Mouse (Mus musculus): ENCODE data around the gene Spen. TPM values are rescaled to one million over a fixed set of nuclear protein-coding genes. Genes with fewer than 3 reads are reported as not detected.

Gene Spen
- polyA plus RNA-seq, 1 experiment from 2014 or later, result 12.8 TPM

DNA sequence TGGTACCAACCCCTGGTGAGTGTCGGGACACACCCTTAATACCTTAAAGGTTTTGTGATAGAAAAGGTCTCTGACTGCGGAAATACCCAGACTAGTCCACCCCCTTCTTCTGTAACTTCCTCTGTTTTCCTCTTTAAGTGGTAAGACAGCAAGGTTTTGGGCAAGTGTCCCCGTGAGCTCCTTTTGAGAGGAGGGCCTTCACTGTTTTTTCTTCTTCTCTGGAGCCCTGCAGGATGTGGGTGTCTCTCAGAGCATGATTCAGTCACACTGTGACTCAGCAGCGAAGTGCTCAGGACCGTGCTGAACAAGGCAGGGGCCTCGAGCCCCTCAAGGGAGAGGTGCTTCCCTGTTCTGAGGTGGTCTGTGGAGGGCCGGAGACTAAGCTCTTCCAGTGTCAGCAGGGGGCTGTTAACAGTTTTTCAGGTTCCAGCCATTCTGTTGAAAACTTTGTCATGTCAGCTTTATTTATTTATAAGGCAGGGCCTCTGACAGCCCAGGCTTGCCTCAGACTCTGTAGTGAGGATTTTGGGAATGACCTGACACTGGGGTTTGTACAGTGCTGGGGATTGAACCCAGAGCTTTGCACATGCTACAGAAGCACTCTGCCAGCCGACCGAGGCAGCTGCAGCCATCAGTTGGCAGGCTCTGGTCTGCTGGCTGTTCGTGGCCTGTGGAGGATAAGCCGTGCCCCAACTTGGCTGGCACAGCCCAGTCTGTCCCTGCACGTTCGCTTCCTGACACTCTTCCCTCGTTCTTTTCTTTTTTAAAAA is 83.6 kb downstream of the Spen start:
- Histone ChIP-seq H3K4me3 (ENCODE audit: low read depth, low read length) (no peak overlapping the region), H3K4me2 (ENCODE audit: low read length) (no peak overlapping the region), H3K9me3 (ENCODE audit: control insufficient read depth, low read length) (no peaks in the 10 kb centered on the region), H3K4me1 (replicated peaks; ENCODE audit: control insufficient read depth, insufficient read depth, low read length) (peaks cover 10% of the 10 kb centered on the region; the same call in 1 of the 2 replicates), H3K27me3 (replicated peaks; ENCODE audit: control insufficient read depth, insufficient read depth, low read length) (no peaks in the 10 kb centered on the region), H3K9ac (ENCODE audit: low read length) (no peak overlapping the region), H3K36me3 (ENCODE audit: control insufficient read depth, insufficient read depth, low read length) (peaks cover 11% of the 10 kb centered on the region), H3K27ac (ENCODE audit: low read depth) (no peak overlapping the region)
- ATAC-seq (replicated peaks; ENCODE audit: low FRiP score, low TSS enrichment, low read depth), result no peak
- no peak for DNase-seq (ENCODE audit: low spot score)
- WGBS, result 72% methylated on average over 14 of the region's 14 CpGs

DNA sequence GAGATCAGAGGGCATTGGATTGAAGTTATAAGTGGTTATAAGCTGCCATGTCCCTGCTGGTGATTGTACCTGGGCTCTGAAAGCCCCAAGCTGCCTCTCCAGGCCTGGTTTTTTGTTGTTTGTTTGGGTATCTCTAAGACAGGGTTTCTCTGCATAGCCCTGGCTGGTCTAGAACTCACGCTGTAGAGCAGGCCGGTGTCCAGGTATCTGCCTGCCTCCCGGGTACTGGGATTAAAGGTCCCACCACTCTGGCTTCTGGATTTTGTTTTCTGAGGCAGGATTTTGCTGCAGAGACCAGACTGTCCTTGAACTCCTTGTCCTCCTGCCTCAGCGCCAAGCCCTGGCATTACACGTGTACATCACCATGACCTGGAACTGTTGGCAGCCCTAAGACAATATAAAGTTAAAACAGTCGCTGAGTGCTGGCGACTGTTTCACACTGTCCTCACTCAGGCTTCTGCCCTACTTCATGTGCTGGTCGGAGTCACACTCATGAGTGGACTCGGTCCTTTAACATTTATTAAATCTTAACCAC is 86.4 kb downstream of the Spen start:
- H3K4me2 ChIP-seq (ENCODE audit: low read length), result no peak overlapping the region
- ATAC-seq (replicated peaks; ENCODE audit: low FRiP score, low TSS enrichment, low read depth) (no peak), DNase-seq (ENCODE audit: low spot score) (no peak)
- H3K36me3 ChIP-seq (ENCODE audit: control insufficient read depth, insufficient read depth, low read length), result peaks cover 38% of the 10 kb centered on the region
- H3K9me3 ChIP-seq (ENCODE audit: control insufficient read depth, low read length), result no peaks in the 10 kb centered on the region
- H3K9ac ChIP-seq (ENCODE audit: low read length), result no peak overlapping the region
- no peak overlapping the region for H3K4me3 ChIP-seq (ENCODE audit: low read depth, low read length)
- H3K27me3 ChIP-seq (replicated peaks; ENCODE audit: control insufficient read depth, insufficient read depth, low read length), result no peaks in the 10 kb centered on the region
- H3K4me1 ChIP-seq (replicated peaks; ENCODE audit: control insufficient read depth, insufficient read depth, low read length), result no peaks in the 10 kb centered on the region
- no peak overlapping the region for H3K27ac ChIP-seq (ENCODE audit: low read depth)
- 91% methylated on average over 9 of the region's 9 CpGs for WGBS

DNA sequence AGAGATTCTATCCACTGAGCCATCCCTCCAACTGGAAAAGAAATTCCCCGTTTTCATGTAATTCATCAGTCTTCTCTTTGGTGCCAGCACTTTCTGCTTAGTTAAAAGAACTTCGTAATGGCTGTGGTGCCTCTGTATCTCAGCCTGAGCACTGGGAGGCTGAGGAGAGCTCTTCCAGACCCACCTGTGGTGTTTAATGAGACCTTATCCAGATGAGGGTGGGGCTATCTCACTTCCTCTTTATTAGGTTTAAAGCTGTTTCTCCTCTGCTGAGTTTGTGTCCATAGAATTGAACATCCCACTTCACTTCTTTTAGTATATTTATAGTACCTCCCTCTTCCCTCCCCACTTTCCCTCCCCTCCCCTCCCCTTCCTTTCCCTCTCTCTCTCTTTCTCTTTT is 87.1 kb downstream of the Spen start:
- WGBS, result 85% methylated on average over 2 of the region's 2 CpGs
- DNase-seq (ENCODE audit: low spot score) (no peak), ATAC-seq (replicated peaks; ENCODE audit: low FRiP score, low TSS enrichment, low read depth) (no peak)
- Histone ChIP-seq H3K27me3 (replicated peaks; ENCODE audit: control insufficient read depth, insufficient read depth, low read length) (no peaks in the 10 kb centered on the region), H3K4me2 (ENCODE audit: low read length) (no peak overlapping the region), H3K36me3 (ENCODE audit: control insufficient read depth, insufficient read depth, low read length) (peaks cover 39% of the 10 kb centered on the region), H3K4me1 (replicated peaks; ENCODE audit: control insufficient read depth, insufficient read depth, low read length) (no peaks in the 10 kb centered on the region), H3K9me3 (ENCODE audit: control insufficient read depth, low read length) (no peaks in the 10 kb centered on the region), H3K27ac (ENCODE audit: low read depth) (no peak overlapping the region), H3K9ac (ENCODE audit: low read length) (no peak overlapping the region), H3K4me3 (ENCODE audit: low read depth, low read length) (no peak overlapping the region)

DNA sequence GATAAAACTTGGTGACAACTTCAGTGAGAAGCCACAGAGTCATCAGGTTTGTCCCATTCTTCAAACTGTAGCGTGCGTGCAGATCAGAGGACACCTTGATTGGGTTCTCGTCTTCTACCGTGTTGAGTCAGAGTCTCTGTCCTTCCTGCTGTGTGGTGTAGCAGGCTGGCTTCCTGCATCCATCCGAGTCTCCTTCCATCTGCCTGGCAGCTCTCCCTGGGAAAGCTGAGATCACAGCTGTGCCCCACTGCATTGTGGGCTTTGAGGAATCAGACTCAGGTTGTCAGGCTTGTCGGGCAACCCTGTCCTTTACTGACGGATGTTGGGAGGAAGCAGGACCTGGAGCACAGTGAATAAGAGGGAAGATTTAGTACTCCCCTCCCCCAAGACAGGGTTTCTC is 92.2 kb downstream of the Spen start:
- Histone ChIP-seq H3K27ac (ENCODE audit: low read depth) (no peak overlapping the region), H3K27me3 (replicated peaks; ENCODE audit: control insufficient read depth, insufficient read depth, low read length) (no peaks in the 10 kb centered on the region), H3K9me3 (ENCODE audit: control insufficient read depth, low read length) (no peaks in the 10 kb centered on the region), H3K4me3 (ENCODE audit: low read depth, low read length) (no peak overlapping the region), H3K36me3 (ENCODE audit: control insufficient read depth, insufficient read depth, low read length) (peaks cover 30% of the 10 kb centered on the region), H3K9ac (ENCODE audit: low read length) (no peak overlapping the region), H3K4me1 (replicated peaks; ENCODE audit: control insufficient read depth, insufficient read depth, low read length) (peaks cover 12% of the 10 kb centered on the region), H3K4me2 (ENCODE audit: low read length) (no peak overlapping the region)
- DNase-seq (ENCODE audit: low spot score) (no peak), ATAC-seq (replicated peaks; ENCODE audit: low FRiP score, low TSS enrichment, low read depth) (no peak)
- WGBS, result 81% methylated on average over 7 of the region's 7 CpGs

DNA sequence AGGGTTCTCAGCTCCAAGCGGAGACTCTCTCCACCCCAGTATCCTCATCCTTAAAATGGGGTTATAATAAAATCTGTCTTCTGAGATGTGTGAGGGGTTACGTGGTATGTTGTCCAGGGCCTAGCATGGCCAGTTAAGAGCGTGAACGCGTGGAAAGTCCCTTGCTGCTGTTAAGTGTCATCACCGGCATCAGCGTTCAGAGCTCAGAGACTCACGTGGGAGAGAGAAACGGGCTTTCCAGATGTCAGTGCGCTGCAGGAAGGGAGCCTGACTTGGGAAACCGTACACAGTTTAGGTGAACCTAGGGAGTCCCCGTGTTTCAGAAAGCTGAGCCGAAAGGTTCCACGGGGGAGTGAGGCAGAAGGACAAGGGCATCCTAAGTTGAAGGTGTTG is 93.1 kb downstream of the Spen start:
- WGBS, result 13% methylated on average over 14 of the region's 14 CpGs
- Histone ChIP-seq H3K9me3 (ENCODE audit: control insufficient read depth, low read length) (no peaks in the 10 kb centered on the region), H3K4me1 (replicated peaks; ENCODE audit: control insufficient read depth, insufficient read depth, low read length) (peaks cover 12% of the 10 kb centered on the region), H3K4me3 (ENCODE audit: low read depth, low read length) (peak overlapping the region; percentile 83), H3K9ac (ENCODE audit: low read length) (peak overlapping the region; percentile 90), H3K36me3 (ENCODE audit: control insufficient read depth, insufficient read depth, low read length) (peaks cover 30% of the 10 kb centered on the region), H3K27ac (ENCODE audit: low read depth) (no peak overlapping the region), H3K4me2 (ENCODE audit: low read length) (peak overlapping the region; percentile 84), H3K27me3 (replicated peaks; ENCODE audit: control insufficient read depth, insufficient read depth, low read length) (no peaks in the 10 kb centered on the region)
- ATAC-seq (replicated peaks; ENCODE audit: low FRiP score, low TSS enrichment, low read depth) (no peak), DNase-seq (ENCODE audit: low spot score) (no peak)

DNA sequence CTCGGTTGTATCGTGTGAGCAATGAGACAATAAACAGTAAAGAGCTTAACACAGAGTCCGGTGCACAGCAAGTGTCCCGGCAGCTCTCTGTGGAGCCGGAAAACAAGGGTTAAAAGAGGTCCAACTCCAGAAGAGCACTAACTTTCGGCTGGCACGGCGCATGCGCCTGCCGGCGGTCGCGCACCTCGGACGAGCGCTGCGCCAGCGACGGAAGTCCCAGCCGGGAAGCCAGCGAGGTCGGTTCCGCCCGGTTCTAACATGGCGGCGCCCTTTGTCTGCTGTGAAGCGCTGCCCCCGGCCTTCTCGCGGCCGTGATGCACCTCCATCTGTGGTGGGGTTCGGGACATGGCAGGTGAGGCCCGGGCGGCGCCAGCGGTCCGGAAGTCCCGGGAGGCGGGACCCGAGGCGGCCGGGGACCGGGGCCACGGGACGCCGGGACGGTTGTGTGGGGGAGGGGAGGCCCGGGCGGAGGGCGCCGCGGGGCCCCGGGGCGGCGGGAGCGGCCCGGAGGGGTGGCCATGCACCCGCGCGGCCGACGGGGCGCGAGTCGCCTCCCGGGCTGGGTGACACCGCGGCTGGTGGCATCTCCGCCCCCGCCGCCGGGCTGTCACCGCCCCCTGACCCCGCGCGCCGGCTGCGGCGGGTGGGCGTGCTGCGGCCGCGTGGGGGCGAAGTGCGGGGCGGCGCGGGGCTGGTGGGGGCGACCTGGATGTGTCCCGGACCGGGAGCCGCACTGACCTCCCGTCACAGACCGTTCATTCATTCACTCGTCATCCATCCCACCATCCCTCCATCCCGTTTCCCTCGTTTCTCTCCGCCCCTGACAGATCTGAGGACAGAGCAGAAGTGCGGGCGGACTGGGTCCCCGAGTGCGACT is 93.7 kb downstream of the Spen start, which contains the start of gene Zbtb17:
Gene Zbtb17 (plus strand): TSS at position 204 of the 877 bp plus-strand sequence.
- WGBS, result under 1% methylated on average over 75 of the region's 102 CpGs
- ATAC-seq (replicated peaks; ENCODE audit: low FRiP score, low TSS enrichment, low read depth), result peak; percentile 92
- DNase-seq (ENCODE audit: low spot score), result peak; percentile 94

DNA sequence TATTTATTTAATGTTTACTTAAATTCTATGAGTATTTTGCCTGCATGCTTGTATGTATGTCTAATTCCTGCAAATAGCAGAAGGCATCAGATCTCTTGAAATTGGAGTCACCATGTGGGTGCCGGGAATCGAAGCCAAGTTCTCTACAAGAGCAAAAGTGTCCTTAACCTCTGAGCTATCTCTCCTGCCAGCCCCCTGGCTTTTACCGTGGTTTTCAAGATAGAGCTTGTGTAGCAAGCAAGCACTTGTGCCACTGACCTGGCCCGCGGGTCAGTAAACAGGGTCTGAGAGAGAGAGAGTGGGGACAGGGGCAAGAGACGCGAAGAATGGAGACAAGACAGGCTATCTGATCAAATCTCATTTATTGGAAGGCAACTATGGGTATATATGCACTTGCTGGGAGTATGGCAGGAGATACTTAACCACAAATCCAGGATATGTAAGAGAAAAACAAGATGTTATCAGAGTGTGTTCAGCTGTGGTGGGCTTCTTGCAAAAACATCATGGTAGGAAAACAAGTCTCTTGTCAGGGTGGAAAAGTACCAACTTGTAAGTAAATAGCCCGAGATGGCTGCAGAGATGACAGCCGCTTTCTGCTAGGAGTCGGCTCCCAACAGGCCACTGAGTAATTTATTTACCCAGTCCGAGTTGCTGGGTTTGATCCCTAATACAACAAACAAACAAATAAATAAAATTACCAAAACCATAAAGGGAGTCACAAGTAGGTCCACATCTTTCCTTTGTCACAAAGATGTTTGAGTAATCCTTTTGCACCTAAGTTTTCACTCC is 94.6 kb downstream of the Spen start:
- H3K4me3 ChIP-seq (ENCODE audit: low read depth, low read length), result peak overlapping the region; percentile 83
- H3K27ac ChIP-seq (ENCODE audit: low read depth), result no peak overlapping the region
- WGBS, result 41% methylated on average over 11 of the region's 11 CpGs
- ATAC-seq (replicated peaks; ENCODE audit: low FRiP score, low TSS enrichment, low read depth), result peak; percentile 17; the same call in 1 of the 2 replicates
- peak overlapping the region; percentile 90 for H3K9ac ChIP-seq (ENCODE audit: low read length)
- H3K9me3 ChIP-seq (ENCODE audit: control insufficient read depth, low read length), result no peaks in the 10 kb centered on the region
- peaks cover 12% of the 10 kb centered on the region for H3K4me1 ChIP-seq (replicated peaks; ENCODE audit: control insufficient read depth, insufficient read depth, low read length)
- DNase-seq (ENCODE audit: low spot score), result no peak
- peaks cover 19% of the 10 kb centered on the region for H3K36me3 ChIP-seq (ENCODE audit: control insufficient read depth, insufficient read depth, low read length)
- no peaks in the 10 kb centered on the region for H3K27me3 ChIP-seq (replicated peaks; ENCODE audit: control insufficient read depth, insufficient read depth, low read length)
- H3K4me2 ChIP-seq (ENCODE audit: low read length), result peak overlapping the region; percentile 55

More for the DNA sequence above, 93.7 kb downstream of the Spen start, which contains the start of gene Zbtb17:
- Histone ChIP-seq H3K27me3 (replicated peaks; ENCODE audit: control insufficient read depth, insufficient read depth, low read length) (no peaks in the 10 kb centered on the region), H3K9ac (ENCODE audit: low read length) (peak within 1 kb of the TSS; percentile 90), H3K36me3 (ENCODE audit: control insufficient read depth, insufficient read depth, low read length) (peaks cover 28% of the 10 kb centered on the region), H3K9me3 (ENCODE audit: control insufficient read depth, low read length) (no peaks in the 10 kb centered on the region), H3K4me3 (ENCODE audit: low read depth, low read length) (peak within 1 kb of the TSS; percentile 83), H3K27ac (ENCODE audit: low read depth) (peak within 1 kb of the TSS; percentile 55), H3K4me1 (replicated peaks; ENCODE audit: control insufficient read depth, insufficient read depth, low read length) (peaks cover 12% of the 10 kb centered on the region), H3K4me2 (ENCODE audit: low read length) (peak within 1 kb of the TSS; percentile 84)

DNA sequence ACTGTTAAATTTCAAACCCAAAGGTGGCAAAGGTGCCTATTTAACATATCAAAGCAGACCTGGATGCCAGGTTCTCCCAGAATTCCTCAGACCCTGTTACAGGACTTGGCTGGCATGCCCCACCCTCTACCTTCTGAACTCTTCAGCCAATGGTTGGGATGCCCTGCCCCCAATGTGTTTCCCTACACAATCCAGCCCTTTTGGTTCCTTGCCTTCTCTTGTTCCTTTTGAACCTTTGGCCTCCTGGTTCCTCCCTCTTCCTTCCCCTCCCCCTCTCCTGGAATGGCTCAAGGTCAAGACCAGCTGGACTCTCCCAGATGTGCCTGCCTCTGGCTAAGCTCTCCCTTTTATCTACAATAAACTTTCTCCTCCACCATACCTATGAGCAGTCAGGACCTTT is 97.5 kb downstream of the Spen start:
- H3K9me3 ChIP-seq (ENCODE audit: control insufficient read depth, low read length), result no peaks in the 10 kb centered on the region
- no peak overlapping the region for H3K27ac ChIP-seq (ENCODE audit: low read depth)
- no peaks in the 10 kb centered on the region for H3K27me3 ChIP-seq (replicated peaks; ENCODE audit: control insufficient read depth, insufficient read depth, low read length)
- ATAC-seq (replicated peaks; ENCODE audit: low FRiP score, low TSS enrichment, low read depth) (no peak), DNase-seq (ENCODE audit: low spot score) (no peak)
- H3K4me1 ChIP-seq (replicated peaks; ENCODE audit: control insufficient read depth, insufficient read depth, low read length), result peaks cover 12% of the 10 kb centered on the region
- no peak overlapping the region for H3K9ac ChIP-seq (ENCODE audit: low read length)
- no peak overlapping the region for H3K4me2 ChIP-seq (ENCODE audit: low read length)
- no peaks in the 10 kb centered on the region for H3K36me3 ChIP-seq (ENCODE audit: control insufficient read depth, insufficient read depth, low read length)
- H3K4me3 ChIP-seq (ENCODE audit: low read depth, low read length), result no peak overlapping the region

Data from intestine, embryonic 14.5 days (tissue).